Mouse (Mus musculus) lung, adult 2 months (tissue): Measurements from ENCODE around the gene Strn.

Experiments used
- CTCF ChIP-seq: fragments of 200-500 bp; IDR thresholded peaks from 2 replicates; pipeline ENCODE4 v1.5.1; 2011; ENCODE audit warnings: mild to moderate bottlenecking, low read length, control low read depth; ENCODE audit not compliant: insufficient read depth
- POLR2A ChIP-seq: fragments of 200-500 bp; IDR thresholded peaks from 2 replicates; pipeline ENCODE4 v1.6.1; 2011; ENCODE audit warnings: low read depth, mild to moderate bottlenecking, control low read depth, low read length, borderline replicate concordance; ENCODE audit errors: extremely low read depth

DNA sequence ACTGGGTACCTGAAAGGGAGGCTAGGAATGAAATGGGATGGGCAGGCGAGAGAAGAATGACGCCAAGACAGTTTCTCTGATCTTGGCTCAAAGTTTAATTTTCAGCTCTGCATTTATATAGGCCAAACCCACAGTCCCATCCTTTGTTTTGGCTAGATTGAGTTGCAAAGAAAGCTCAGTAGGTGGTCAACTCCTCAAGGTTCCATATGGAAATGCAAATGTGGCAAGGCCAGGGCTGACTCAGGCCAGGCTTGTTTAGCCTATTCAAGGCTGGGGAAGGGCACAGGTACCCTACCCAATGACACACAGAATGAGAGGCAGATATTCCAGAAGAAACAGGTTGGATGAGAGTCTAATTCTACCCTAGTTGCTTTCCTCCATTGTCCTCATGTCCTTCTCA lies 101.4 kb downstream of the Strn start:
- no peak for TF ChIP-seq POLR2A
- no peak for TF ChIP-seq CTCF
